ENCODE assay signal across 38 mouse cellular contexts in genomic region chr16:58740751-58741150, GRCm38 (mm10). TPM values are rescaled to one million over a fixed set of nuclear protein-coding genes. Genes with fewer than 3 reads are reported as not detected.
"Had no signal": no experiment of that assay in that cellular context is flagged by ENCODE, and none has a peak within 500 bp of the region (broad histone marks: within the 10 kb centered on the region; RNA-seq: fewer than 3 reads in every experiment).

No protein-coding gene starts in this region.

- H3K4me3 ChIP-seq: heart, embryonic 10.5 days; heart, embryonic 12.5 days; heart, embryonic 13.5 days; heart, embryonic 15.5 days; hindbrain, embryonic 10.5 days; hindbrain, embryonic 12.5 days; hindbrain, embryonic 13.5 days; hindbrain, embryonic 15.5 days; intestine, embryonic 15.5 days; kidney, embryonic 15.5 days; layer of hippocampus, adult 2 months; left cerebral cortex, adult 2 months had no signal

- H3K4me1 ChIP-seq: heart, embryonic 10.5 days; heart, embryonic 12.5 days; heart, embryonic 13.5 days; heart, embryonic 15.5 days; hindbrain, embryonic 10.5 days; hindbrain, embryonic 12.5 days; hindbrain, embryonic 13.5 days; hindbrain, embryonic 15.5 days; intestine, embryonic 15.5 days; kidney, embryonic 15.5 days had no signal

- H3K36me3 ChIP-seq: heart, embryonic 10.5 days; heart, embryonic 12.5 days; heart, embryonic 15.5 days; hindbrain, embryonic 12.5 days; hindbrain, embryonic 13.5 days; hindbrain, embryonic 15.5 days; intestine, embryonic 15.5 days; kidney, embryonic 15.5 days had no signal

- H3K27ac ChIP-seq: heart, embryonic 10.5 days; heart, embryonic 13.5 days; heart, embryonic 15.5 days; hindbrain, embryonic 10.5 days; hindbrain, embryonic 12.5 days; hindbrain, embryonic 13.5 days; hindbrain, embryonic 14.5 days; hindbrain, embryonic 15.5 days; hindbrain, postnatal 0 days; intestine, embryonic 15.5 days; kidney, embryonic 15.5 days; kidney, postnatal 0 days; layer of hippocampus, adult 2 months; left cerebral cortex, adult 2 months had no signal

- H3K27me3 ChIP-seq: heart, embryonic 12.5 days; heart, embryonic 13.5 days; heart, embryonic 15.5 days; hindbrain, embryonic 12.5 days; hindbrain, embryonic 13.5 days; hindbrain, embryonic 15.5 days; intestine, embryonic 15.5 days; kidney, embryonic 15.5 days had no signal

- DNase-seq: heart, postnatal 10 days; heart, postnatal 14 days; heart, postnatal 36 days; heart, postnatal 4 days; kidney, adult 11 months; kidney, postnatal 10 days; kidney, postnatal 14 days; kidney, postnatal 25 days; kidney, postnatal 4 days; layer of hippocampus, adult 9-11 months; layer of hippocampus, postnatal 36 days had no signal

RNA-seq across cellular contexts. Expression of gene Gpr15, which starts 21.9 kb away (rescaled TPM):
- polyA plus RNA-seq: heart, embryonic 10.5 days; heart, embryonic 11.5 days; heart, embryonic 12.5 days; heart, embryonic 13.5 days; heart, embryonic 14.5 days; heart, embryonic 15.5 days; hindbrain, embryonic 10.5 days; hindbrain, embryonic 11.5 days; hindbrain, embryonic 12.5 days; hindbrain, embryonic 13.5 days; hindbrain, embryonic 14.5 days; hindbrain, embryonic 15.5 days; hindbrain, embryonic 16.5 days; hindbrain, postnatal 0 days; intestine, embryonic 14.5 days; intestine, embryonic 15.5 days; kidney, embryonic 14.5 days; kidney, embryonic 15.5 days; kidney, embryonic 16.5 days; kidney, postnatal 0 days had no signal

RNA-seq across cellular contexts. Expression of gene Olfr172, which starts 22.2 kb away (rescaled TPM):
- polyA plus RNA-seq: heart, embryonic 10.5 days; heart, embryonic 11.5 days; heart, embryonic 12.5 days; heart, embryonic 13.5 days; heart, embryonic 14.5 days; heart, embryonic 15.5 days; heart, embryonic 16.5 days; heart, postnatal 0 days; hindbrain, embryonic 10.5 days; hindbrain, embryonic 11.5 days; hindbrain, embryonic 12.5 days; hindbrain, embryonic 13.5 days; hindbrain, embryonic 14.5 days; hindbrain, embryonic 15.5 days; hindbrain, embryonic 16.5 days; hindbrain, postnatal 0 days; intestine, embryonic 14.5 days; intestine, embryonic 15.5 days; intestine, embryonic 16.5 days; intestine, postnatal 0 days; kidney, embryonic 14.5 days; kidney, embryonic 15.5 days; kidney, embryonic 16.5 days; kidney, postnatal 0 days; large intestine, adult 2 months had no signal

RNA-seq across cellular contexts. Expression of gene Olfr173, which starts 59.3 kb away (rescaled TPM):
- polyA plus RNA-seq: heart, embryonic 10.5 days; heart, embryonic 11.5 days; heart, embryonic 12.5 days; heart, embryonic 13.5 days; heart, embryonic 14.5 days; heart, embryonic 15.5 days; heart, embryonic 16.5 days; heart, postnatal 0 days; hindbrain, embryonic 10.5 days; hindbrain, embryonic 11.5 days; hindbrain, embryonic 12.5 days; hindbrain, embryonic 13.5 days; hindbrain, embryonic 14.5 days; hindbrain, embryonic 15.5 days; hindbrain, embryonic 16.5 days; hindbrain, postnatal 0 days; intestine, embryonic 14.5 days; intestine, embryonic 15.5 days; intestine, embryonic 16.5 days; intestine, postnatal 0 days; kidney, embryonic 14.5 days; kidney, embryonic 15.5 days; kidney, embryonic 16.5 days; kidney, postnatal 0 days; large intestine, adult 2 months had no signal
